Mouse (Mus musculus) thymus, adult 18-20 months (tissue): Measurements from ENCODE around the gene Nrxn3.

Experiments used
- DNase-seq, 2 experiments: peaks; one replicate each; pipeline ENCODE4 v3.0.0; 2022; ENCODE audit warnings: mixed read lengths in 2 of 2

The Nrxn3 gene

GRCm38 (mm10) chr12:89073167-89073743 is 350.6 kb downstream of the Nrxn3 start:
- DNase-seq: no peak

GRCm38 (mm10) chr12:89074551-89075295 is 352.0 kb downstream of the Nrxn3 start:
- DNase-seq: no peak

DNA sequence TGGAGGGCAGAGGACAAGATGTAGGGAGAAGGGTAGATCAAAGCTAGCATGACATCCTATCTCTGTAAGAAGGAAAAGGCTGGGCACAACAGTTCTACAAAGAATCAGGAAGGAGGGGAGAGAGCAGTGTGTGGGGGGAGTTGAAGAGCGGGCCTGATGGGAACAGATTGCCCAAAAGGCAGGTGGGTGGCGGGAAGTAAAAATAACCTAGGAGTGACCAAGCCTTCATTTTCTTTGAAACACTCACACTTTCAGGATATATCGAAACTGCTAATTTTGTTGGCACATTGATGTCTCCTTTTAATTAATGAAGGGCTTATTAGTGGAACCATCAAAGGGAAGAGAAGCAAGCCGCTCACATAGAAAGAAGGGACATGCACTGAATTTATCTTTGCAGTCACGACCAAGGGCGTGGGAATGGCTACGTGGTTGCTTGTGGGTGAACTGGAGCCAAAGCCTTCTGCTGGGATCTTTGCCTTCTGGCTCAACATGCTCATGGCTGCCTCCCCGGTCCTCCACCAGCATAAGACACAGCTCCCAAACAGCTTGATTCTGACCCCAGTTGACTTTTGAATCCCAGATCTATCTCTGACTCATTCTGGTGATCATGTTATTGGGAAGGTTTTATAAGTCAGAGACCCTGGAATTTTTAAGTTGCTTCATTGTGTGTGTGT is 371.3 kb downstream of the Nrxn3 start:
- DNase-seq: no peak

DNA sequence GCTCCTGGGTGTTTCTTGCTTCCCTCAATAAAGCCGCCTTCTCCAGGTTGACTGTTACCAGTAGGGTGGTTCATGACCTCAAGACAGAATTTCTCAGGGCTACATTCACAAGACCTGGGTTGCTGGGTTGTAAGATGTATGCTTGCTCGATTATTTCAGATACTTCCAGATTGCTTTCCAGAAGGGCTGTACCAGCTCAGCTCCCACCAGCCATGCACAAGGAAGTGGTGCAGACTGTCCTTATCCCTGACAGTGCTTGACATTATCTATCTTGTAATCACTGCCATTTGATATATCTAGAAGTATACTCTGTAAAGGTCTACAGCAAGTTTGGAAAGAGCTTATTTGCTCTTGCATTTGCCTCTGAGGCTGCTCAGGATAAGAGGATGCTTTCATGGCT is 374.9 kb downstream of the Nrxn3 start:
- DNase-seq: no peak

DNA sequence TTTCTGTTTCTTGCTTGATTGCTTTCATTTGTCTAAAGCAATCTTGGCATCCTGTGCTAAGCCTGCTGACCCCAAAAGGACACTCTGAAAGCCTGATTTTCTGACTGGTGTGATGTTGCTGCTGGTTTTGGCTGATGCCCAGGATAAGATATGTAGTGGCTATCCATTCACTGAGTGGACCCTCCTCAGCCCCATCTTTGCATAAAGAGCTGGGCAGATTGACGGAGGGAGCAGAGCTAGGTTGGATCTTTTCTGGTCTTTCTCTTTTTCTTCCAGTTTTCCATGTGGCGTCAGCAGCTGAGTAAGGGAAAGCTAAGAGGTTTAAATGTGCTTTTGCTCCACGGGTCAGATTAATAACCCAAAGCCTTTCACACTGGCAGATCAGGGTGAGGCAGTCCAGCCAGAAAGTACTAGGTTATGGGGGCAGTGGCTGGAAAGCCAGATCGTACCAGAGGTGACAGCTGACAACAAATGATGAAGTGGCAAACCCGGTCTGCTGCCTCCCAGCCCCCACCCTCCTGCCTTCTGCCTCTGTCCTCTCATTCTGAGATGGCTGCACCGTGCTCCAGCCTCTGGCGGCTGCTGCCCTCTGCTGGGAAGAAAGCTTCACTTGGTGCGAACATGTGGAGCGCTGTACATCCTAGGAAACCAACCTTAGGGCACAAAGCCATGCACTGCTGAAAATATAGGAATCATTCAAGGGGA is 383.5 kb downstream of the Nrxn3 start:
- no peak for DNase-seq

- DNase-seq: no peak
Measured at GRCm38 (mm10) chr12:89106881-89107584, 384.4 kb downstream of the Nrxn3 start.

DNA sequence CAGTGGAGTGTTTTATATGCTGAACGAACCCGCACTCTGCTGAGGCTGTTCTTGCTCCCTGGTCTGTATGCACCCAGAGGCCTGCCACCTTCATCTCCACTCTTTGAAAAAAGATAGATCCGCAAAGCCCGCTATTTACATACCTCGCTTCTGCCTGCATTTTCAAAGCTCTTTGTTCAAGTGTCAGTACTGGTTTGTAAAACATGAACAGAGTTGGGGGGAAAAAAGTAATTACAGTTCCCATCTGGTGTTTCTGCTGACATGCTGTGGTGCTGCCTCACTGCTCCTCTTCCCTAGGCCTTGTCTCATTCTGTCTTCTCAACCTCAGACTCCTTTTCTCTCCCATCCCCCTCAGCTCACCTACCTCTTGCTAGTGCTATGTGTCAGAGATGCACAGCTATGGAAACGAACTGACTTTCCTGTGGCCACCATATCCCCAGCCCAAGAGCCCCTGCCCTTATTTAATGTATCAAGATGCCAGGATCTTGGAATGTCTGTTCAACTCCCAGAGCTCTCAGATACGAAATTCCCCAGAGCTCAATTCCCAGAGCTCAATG is 387.2 kb downstream of the Nrxn3 start:
- no peak for DNase-seq

- no peak for DNase-seq
Measured at GRCm38 (mm10) chr12:89128602-89129001, 405.9 kb downstream of the Nrxn3 start.

GRCm38 (mm10) chr12:89129139-89129907 is 406.6 kb downstream of the Nrxn3 start:
- DNase-seq: no peak

DNA sequence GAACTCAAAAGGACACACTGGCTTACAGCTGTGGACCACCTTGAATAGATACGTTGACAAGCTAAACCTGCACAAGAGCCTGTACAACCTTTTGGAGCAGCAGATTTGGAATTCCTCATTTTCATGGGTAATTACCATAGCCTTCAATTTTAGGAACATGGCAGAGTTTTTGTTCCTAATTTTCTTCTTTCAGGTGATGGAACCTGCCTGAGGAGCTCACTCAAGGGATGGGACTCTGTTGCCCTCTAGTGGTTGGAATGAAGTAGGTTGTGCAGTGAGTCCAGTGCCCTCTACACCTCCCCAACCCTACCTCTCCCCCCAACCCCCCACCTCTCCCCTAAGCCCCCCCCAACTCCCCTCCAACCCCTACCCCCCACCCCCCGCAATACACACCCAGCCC is 411.7 kb downstream of the Nrxn3 start:
- no peak for DNase-seq

- DNase-seq: no peak
Measured at GRCm38 (mm10) chr12:89134774-89135307, 412.2 kb downstream of the Nrxn3 start.

GRCm38 (mm10) chr12:89148974-89149411 is 426.3 kb downstream of the Nrxn3 start:
- no peak for DNase-seq

DNA sequence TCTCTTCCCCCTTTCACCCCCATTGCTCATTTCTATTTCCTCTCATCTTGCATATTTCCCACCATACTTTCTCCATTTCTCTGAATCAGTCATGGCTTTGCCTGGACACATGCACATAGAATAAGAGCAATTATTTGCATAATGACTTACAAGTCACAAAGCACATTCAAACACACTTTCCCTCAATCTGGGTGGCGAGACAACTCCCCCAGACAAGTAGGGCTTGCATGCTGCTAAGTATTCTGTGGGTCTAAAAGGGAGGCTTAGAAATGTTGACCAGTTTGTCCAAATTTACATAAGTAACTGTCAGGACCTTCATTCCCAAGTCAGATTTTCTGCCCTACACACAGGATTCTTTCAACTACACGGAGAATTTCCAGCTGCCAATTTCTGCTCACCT is 426.8 kb downstream of the Nrxn3 start:
- no peak for DNase-seq

DNA sequence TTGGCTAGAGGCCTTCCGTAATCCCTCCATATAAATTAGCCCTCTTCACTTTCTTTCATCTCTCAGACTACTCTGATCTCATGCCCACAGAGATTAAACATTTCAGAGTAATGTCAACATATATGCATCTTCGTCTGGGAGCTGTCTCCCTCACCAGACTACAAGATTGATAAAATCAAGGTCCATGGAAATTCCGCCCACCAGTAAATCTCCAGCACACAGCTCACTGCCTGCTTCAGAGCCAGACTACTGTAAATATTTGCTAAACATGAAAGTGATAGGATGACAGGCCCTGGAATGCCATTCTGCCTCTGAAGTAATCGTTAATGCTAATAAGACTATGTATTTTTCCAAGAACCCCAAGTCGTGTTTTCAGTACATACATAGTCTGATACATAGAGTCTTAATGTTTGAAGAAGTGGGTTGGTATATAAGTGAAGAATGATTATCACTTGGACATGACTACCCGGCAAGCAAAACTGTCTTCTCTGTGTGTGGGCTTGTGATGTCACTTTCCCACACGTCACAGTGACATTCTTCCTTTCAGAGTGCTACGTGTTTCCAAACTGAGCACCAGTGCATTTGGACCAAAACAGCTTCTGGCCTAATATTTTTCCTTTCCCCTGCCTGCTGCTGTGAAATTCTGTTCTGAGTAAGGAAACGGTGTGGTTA is 433.5 kb downstream of the Nrxn3 start:
- DNase-seq: no peak

- DNase-seq: no peak
Measured at GRCm38 (mm10) chr12:89159353-89159752, 436.7 kb downstream of the Nrxn3 start.

DNA sequence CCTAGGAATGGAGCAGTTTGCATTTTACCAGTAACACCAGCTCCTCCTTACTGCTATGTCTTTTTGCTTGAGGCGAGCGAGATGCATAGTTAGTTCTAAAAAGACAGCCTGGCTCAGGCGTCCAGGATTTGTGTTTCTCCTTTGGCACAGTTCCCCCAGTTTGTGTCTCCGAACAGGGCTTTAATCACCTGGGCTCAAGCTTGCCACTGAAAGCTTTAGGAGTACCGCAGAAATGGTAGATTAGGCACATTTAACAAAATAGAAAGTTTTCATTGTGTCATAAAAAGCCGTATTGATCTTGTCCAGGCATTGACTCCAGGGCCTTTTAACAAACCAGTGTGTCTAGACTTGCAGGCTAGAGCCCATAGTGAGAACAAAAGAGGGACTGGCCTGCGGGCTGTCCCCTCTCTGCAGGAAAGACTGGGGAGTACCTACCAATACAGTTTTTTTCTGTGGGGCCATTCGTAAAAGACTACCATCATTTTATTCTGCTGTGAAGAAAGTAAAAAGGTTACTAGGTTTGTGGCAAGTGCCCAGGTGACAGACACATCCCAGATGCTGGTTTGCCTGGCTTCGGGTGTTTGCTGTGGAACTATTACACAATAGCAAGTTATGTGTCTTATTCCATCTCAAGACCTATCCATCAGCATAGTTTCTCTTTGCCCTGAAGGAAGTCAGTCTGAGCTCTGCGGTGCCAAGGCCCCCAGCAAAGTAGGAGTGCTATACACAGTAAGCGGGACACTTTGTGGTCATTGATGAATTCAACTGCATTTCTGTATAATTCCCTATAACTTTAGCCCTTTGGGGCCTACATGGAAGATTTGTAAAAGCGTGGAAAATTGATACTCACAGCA is 451.9 kb downstream of the Nrxn3 start:
- DNase-seq: no peak

DNA sequence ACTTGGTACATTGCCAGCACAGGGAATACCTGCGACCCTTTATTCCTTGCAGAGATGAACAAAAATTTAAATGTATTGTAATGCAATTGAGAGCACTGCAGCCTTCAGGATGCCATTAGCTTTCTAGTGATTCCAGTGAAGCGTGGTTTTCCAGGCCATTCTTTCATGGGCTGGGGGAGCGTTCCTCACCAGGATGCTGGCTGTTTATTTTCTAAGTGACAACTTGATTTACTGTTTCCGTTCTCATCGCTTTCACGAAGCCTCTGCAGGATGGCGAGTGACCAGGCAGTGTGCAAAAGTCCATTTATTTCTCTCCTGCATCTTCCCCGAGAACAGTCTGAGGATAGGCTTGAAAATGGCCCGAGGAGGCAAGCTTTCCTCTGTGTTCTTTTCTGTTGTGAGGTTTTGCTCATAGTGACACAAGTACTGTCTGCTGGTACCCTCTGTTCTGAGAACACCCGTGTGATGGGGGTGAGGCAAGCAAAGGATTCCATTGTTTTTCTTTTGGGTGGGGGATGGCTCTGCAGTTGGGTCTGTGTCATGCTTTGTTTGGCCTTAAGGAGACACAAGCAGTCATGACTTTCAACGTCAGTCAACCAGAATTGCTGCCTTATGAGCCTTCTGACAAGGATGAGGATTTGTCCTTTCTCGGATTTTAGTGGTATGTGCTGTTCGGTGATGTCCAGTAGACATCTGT is 457.4 kb downstream of the Nrxn3 start:
- DNase-seq: no peak

GRCm38 (mm10) chr12:89181157-89181561 is 458.5 kb downstream of the Nrxn3 start:
- no peak for DNase-seq
